Mouse (Mus musculus): Measurements from ENCODE around the gene Dlg2.

Dlg2 gene

GRCm38 (mm10) chr7:92115237-92115871, 1638.9 kb downstream of the Dlg2 start:
- no peak for DNase-seq

GRCm38 (mm10) chr7:92123276-92123675, 1646.8 kb downstream of the Dlg2 start:
- DNase-seq, result no peak

- DNase-seq, result no peak
Measured at GRCm38 (mm10) chr7:92125886-92126285, 1649.4 kb downstream of the Dlg2 start.

- no peak for DNase-seq
Measured at GRCm38 (mm10) chr7:92134301-92134700, 1657.8 kb downstream of the Dlg2 start.

- DNase-seq, result no peak
Measured at GRCm38 (mm10) chr7:92135624-92136023, 1659.2 kb downstream of the Dlg2 start.

GRCm38 (mm10) chr7:92140051-92140817, 1663.8 kb downstream of the Dlg2 start:
- no peak for DNase-seq

GRCm38 (mm10) chr7:92147499-92147898, 1671.0 kb downstream of the Dlg2 start:
- DNase-seq, result no peak

GRCm38 (mm10) chr7:92150768-92151167, 1674.3 kb downstream of the Dlg2 start:
- DNase-seq, result no peak

- DNase-seq, result no peak
Measured at GRCm38 (mm10) chr7:92154603-92155002, 1678.1 kb downstream of the Dlg2 start.

- DNase-seq, result no peak
Measured at GRCm38 (mm10) chr7:92163150-92163549, 1686.7 kb downstream of the Dlg2 start.

- DNase-seq, result no peak
Measured at GRCm38 (mm10) chr7:92164316-92164715, 1687.8 kb downstream of the Dlg2 start.

- no peak for DNase-seq
Measured at GRCm38 (mm10) chr7:92164875-92165518, 1688.5 kb downstream of the Dlg2 start.

GRCm38 (mm10) chr7:92180029-92180428, 1703.6 kb downstream of the Dlg2 start:
- DNase-seq, result no peak

GRCm38 (mm10) chr7:92180591-92181587, 1704.4 kb downstream of the Dlg2 start:
- DNase-seq, result no peak

GRCm38 (mm10) chr7:92181959-92182612, 1705.6 kb downstream of the Dlg2 start:
- no peak for DNase-seq

- DNase-seq, result no peak
Measured at GRCm38 (mm10) chr7:92184371-92185059, 1708.0 kb downstream of the Dlg2 start.

GRCm38 (mm10) chr7:92186341-92186740, 1709.9 kb downstream of the Dlg2 start:
- DNase-seq, result no peak

- no peak for DNase-seq
Measured at GRCm38 (mm10) chr7:92189149-92189548, 1712.7 kb downstream of the Dlg2 start.

GRCm38 (mm10) chr7:92196004-92196403, 1719.5 kb downstream of the Dlg2 start:
- no peak for DNase-seq

GRCm38 (mm10) chr7:92197621-92198020, 1721.1 kb downstream of the Dlg2 start:
- DNase-seq, result no peak

GRCm38 (mm10) chr7:92199131-92199530, 1722.7 kb downstream of the Dlg2 start:
- DNase-seq, result no peak

GRCm38 (mm10) chr7:92210701-92211100, 1734.2 kb downstream of the Dlg2 start:
- no peak for DNase-seq

Measured in lung, postnatal 14 days (tissue).